Mouse (Mus musculus): ENCODE measurements around the gene Opn4.

Opn4 gene

DNA sequence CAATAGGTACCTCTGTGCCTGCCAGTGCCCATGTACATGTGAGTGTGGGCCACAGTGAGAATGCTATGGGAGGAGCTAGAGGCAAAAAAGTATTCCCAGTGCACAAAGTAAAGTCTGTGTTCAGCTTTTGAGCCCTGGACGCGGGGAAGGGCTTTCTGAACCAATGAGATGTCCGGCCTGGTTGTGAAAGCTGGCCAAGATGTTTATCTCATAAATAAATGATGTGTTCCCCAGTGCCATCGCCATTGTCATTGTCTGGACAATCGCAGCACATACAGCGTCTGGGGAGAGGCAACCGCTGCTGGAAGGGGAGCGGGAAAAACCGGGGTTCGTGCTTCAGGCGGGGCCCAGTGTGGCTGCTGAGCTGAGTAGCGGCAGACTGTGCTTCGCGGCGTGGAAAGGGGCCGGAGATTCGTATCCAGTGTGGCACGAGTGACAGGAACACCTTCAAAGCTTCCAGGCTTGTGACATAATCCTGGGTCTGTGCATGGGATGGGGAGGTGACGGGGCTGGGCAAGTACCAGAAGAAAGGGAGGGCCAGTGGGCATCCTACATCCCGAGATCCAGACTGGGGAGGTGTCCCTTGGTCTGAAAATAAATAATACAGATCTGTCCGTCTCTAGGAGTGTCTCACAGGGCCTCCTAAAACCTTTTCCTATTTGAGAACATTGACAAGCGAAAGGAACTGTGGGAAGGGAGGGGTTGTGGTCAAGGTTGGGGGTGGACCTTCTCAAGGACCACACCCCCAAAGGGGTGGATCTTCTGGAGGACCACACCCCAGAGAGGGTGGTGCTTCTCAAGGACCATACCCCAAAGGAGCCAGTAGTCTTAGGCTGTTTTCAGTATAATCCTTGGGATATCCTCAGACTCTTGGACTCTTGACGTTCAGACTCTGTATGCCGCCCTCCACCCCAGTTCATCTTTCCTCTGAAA lies 8.9 kb downstream of the Opn4 start:
- no peak for DNase-seq (ENCODE audit: low read depth)

DNA sequence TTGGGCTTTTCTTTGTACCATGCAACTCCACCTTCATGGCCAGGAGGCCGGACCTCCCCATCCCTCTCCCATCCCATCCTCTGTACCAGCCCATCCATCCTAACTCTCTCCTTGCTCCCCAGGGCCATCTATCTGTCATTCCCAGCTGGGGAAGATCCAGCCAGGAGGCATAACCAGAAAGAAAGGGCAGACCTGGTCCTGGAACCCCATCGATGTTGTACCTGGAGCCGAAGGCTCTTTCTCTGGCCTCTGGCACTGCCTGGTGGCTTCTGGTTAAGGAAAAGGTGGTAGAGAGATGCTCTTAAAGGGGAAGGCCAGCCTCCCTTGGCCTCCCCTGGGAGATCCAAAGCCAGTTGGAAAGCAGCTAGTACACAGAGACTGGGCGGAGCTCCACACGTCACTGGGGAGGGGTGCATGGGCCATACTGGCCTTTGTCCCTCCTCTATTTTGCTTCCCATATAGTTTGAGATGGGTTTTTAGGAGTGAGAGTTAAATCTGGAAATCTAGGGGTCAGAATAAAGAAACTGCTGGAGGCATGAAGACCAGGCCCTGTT lies 9.8 kb downstream of the Opn4 start:
- no peak for DNase-seq (ENCODE audit: low read depth)

DNA sequence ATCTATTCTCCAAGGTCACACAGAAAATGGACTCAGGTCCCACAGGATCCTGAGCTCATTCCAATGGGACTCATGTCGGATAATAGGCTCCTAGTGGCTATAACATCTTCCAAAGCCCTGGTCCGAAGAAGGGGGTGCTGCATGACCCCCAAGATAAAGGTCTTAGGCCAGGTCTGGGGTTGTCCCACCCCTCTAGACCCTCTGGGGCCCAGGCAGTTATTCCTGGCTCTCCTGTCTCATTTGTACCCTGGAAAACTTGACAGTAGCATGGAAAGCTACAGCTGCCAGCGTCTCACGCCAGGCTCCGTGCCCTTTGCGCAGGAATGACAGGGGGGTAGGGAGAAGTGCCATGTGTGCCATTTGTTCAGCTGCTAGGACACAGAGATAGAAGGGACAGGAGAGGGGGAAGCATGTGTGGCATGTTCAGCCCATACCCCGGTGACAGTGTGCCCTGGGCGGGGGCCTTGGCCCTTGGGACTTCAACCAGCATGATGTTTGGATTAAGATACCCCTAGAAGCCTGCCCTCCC lies 10.7 kb downstream of the Opn4 start:
- DNase-seq (ENCODE audit: low read depth), result no peak

DNA sequence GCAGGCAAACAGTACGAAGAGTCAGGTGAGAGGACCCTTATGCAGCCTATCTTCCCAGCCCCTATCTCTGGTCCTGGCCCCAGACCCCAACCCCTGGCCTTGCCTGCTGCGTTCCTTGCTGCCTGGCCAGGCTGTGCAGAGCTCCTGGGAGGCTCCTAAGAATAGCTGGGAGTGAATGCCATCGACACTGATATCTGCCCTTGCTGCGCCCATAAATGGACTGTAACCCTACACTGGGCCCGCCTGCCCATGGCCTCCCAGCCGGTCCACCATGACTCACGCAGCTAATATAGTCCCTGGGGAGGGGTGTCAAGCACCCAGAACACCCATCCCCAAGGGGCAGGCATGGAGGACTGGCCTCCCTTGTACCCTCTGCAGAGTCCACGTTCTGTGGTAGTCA lies 11.4 kb downstream of the Opn4 start, which contains the start of gene Ldb3:
TSS of gene Ldb3 (minus strand) at position 185 of the 400 bp plus-strand sequence.
- no peak for DNase-seq (ENCODE audit: low read depth)

DNA sequence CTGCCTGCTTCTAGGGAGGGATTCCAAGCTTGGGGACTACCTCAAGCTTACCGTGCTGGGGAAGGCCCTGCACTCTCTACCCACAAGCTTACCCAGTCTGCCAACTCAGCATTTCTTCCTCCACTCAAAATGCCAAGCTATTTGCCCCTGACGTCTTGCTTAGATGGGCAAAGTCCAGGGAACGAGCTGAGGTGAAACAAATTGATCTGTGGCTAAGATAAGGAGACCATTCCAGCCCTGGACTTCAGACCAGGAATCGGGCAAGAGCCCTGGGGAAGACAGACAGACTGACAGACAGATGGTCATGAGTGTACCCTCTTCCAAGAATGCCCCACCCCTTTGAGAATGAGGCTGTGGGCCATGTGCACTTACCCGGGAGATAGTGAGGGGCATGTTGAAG lies 11.9 kb downstream of the Opn4 start:
- DNase-seq (ENCODE audit: low read depth), result no peak

DNA sequence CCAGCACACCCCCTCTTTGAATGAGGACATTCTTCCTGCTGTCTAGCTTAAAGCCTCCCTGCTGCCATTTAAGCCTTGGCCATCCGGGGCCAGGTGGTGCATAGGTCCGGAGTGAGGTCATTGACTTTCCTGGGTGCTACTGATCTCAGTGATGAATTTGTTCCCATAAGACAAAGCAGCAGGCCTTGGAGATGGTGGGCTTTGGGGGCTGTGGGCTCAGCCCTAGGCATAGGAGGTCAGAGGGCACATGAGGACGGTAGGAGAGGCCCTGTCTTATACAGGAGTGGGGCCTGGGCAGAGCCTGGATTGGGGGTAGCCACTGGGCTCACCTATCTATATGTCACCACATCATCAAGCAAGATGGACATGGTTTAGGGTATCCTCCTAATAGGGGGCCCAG lies 13.1 kb downstream of the Opn4 start:
- no peak for DNase-seq (ENCODE audit: low read depth)

DNA sequence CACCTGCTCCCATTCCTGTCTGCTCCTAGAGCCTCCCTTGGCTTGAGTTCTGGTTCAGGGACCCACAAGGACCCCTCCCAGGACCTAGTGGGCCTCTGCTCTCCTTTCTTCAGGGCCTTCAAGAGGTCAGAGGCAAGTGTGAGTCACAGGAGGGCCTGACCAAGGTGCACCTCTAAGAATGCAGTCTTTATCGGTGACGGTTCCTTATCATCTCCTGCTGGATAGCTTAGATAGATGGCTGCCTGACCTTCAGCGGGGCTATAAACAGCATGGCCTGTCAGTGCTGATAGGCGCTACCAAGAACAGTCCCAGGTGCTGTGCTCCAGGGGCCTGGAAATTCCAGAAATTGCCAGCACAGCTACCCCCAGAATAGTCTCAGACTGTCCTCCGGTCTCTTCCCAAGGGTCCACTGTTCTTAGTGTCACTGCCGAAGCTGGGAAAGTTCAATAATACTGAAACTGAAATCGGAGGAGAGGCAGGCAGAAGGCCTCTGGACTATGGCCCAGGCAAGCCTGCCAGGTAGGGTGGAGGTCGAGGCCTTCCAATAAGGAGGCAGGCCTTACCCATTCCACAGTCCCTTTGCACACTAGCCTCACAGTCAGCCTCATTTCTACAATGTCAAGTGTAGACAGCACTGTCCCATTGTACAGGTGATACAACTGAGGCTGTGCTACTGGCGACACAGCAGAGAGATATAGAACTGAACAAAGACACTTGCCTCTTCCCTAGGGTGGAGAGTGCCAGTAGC lies 14.4 kb downstream of the Opn4 start:
- no peak for DNase-seq (ENCODE audit: low read depth)

DNA sequence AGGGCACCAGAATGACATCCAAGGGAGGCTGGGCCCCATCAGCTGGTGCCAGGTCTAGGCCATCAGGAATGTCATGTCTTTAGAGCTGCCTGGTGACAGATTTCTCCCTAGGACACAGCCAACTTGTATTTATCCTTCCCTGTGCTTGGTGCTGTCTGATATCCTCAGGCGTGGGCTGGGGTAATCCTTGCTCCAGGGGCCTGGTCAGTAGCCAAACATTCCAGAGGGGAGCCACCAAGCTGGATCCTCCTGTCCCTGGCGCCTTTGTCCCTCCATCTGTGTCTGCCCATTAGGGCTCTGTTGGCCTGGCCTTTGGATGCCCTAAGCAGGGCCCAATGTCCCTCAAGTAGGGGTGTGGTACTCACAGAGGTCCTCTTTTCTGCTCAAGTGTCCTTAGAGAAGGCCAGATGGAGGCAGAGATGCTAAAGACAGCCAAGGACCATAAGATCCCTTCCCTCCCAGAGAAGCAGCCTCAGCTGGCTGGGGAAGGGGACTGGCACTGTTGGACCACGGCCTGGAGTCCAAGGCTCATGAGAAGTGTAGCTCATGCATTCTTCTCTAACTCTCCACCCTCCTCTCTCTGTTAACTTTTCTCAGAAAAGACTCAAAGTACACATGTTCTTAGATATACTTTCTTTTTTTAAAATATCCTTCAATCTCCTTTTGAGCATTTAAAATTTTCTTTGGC lies 17.1 kb downstream of the Opn4 start:
- no peak for DNase-seq (ENCODE audit: low read depth)

DNA sequence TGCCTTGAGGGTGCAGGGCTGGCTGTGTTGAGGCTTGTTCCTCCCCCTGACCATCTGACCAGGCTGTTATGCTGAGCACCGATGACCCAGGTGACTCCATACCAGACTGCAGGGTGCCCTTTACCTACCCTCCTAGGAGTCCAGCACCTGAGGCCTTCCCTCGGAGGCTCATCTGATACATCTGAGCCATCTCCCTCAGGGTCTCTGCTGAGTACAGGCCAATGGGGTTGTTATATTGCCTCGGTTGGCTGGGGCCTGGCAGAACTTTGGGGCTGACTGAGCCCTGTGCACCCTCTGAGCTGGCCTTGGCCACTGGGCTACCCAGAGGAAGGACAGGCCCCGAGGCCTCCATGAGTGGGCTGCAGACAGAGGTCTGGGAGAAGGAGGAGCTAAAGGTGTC lies 23.1 kb downstream of the Opn4 start:
- DNase-seq (ENCODE audit: low read depth), result no peak

DNA sequence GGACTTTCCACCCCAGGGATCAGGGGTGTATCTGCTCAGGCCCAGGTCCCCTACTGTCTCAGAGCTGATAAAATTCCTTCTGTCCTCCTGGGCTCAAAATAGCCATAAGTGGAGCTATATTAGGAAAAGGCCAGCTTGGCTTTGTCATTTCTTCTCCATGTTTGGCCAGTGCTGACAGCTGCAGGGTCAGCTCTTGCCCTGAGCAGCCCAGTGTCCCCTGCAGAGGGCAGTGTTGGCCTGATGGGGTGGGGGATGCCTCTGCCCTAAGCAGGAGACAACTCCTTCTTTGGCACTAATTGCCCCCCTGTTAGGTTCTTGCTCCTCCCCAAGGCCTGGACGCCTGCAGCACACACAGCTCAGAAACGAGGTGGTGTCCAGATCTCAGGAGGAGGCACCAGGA lies 25.9 kb downstream of the Opn4 start:
- no peak for DNase-seq (ENCODE audit: low read depth)

DNA sequence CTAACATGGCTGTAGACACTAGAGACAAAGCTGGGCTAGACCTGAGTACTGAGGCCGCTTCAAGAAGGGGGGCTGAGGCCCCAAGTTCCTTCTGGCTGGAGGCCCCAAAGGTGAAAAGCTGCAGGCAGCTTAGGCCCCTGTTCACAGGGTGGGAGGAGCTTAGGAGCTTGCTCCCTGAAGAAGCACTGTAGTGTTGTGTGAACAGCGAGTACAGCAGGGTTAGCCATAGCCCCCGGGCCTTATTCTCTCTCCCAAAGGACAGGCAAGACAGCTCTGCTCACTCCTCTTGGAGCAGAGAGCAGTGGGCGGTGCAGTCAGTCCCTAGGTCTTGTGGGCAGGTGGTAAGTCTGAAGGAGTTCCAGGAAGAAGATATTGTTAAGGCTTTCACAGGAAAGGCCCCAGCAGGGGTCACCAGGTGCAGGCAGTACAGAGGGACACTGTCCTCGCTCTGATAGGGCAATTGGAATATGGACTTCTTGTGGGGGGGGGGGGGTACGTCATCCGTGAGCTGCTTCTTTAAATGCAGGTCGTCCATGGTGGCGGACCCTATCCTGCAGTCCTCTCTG lies 26.5 kb downstream of the Opn4 start:
- DNase-seq (ENCODE audit: low read depth), result no peak

DNA sequence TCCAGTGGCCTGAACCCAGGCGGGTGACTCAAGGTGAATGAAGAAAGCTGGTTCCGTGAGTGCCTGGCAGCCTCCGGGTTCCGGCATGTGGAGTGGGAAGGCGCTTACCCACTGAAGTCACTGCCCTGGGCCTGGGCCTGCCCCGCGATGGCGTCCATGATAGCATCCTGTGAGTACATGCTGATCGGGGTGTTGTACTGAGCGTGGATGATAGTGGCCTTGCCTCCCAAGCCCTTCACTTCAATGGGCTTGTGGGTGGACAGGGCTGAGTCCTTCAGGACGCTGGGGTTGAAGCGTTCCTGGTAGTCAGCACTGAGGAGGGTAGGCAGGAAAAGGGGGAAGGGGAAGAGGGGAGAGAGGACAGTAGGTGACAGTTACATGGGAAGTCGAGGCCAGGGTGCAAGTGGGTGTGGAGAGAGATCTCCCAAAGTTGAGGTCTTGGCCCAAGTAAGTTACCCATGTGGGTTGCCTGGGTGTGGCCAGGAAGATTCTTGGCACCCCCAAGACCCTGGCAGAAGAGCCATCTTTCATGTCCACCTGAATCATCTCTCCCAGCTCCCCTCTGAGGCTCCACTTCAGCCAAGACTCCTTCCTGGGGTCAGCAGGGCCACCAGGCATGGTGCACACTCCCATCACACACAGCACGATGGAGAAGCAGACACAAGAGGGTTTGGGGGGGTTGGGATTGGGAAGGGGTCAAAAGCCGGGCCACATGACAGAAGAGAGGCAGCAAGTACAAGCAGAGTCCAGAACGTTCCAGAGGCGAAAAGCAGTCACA lies 28.1 kb downstream of the Opn4 start:
- no peak for DNase-seq (ENCODE audit: low read depth)

DNA sequence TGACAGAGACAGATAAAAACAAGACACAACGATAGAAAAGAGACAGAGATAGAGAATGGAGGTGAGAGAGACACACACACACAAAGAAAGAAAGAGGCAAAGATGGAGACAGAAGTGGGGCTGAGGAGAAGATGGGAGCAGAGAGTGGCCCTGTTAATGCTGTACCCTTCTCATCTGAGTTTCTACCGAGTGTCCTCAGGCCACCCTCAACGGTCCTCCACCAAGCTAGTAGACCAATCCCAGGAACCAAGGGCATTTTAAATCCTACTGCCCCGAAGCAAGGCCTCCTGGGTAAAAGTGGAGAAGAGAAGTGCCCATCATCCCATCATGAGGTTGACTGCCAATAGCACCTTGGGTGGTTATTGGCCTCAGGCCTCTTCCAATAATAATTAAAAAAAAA lies 29.0 kb downstream of the Opn4 start:
- no peak for DNase-seq (ENCODE audit: low read depth)

DNA sequence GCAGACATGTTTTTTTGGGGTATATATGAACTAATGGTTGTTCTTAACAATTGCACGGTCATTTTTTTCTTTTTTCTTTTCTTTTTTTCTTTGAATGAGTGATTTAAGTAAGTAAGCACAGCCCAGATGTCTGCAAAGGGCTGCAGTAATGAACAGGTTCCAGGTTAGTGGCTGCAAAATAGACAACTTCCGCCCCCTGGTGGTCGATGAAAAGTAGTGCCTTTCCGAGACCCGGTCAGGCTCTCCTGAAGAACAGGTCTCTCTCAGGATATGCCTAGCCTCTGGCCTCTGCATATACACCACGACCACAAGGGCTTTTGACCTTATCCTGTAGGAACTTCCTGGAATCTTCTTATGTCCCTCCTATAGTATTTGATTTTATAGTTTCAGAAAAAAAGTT lies 29.6 kb downstream of the Opn4 start:
- peak; percentile 77 for DNase-seq (ENCODE audit: low read depth)

DNA sequence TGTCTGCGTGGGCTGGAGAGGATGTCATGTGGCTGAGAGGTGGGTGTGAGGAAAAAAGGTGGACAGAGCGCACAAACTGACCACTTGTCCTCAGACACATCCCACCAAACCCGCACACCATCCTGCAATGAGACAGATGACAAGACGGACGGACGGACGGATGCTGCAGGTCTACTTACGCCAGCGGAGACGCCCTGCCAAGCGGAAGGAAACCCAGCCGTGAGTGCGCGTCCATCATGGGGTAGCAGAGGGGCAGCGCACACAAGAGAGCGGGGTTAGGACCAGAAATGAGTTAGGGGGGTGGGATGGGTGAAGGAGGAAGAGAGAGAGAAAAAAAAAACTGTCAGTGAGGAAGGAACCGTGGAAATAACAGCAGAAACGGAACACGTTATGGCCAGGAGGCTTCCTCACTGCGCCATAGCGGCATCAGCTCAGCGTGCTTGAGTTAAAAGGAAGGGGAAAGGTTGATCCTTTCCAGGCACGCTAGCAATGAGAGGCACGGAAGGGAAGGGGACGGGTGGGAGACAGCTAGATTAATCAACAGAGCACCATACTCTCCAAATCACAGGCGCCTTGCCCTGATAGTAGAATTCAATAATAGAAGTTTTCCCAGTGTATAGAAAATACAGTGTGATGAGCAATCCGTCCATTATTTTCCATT lies 30.3 kb downstream of the Opn4 start:
- DNase-seq (ENCODE audit: low read depth), result no peak

DNA sequence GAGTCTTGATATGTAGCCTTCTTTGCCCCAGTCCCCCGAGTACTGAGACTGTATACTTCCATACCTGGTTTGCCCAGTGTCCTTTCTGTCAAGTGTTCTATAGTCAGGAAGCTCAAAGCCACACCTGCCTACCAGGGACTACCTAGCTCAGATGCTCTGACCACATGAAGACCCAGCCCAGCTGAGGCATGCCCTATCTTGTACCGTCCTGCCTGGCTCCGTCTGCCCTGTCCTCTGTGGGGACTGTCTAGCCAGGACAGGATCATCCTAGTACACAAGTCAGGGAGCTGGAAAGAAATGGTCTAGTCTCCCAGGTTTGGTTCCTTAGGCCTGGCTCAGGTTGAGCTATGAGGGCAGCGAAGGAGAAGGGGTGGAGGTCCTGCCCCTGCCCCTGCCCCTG lies 31.3 kb downstream of the Opn4 start:
- no peak for DNase-seq (ENCODE audit: low read depth)

DNA sequence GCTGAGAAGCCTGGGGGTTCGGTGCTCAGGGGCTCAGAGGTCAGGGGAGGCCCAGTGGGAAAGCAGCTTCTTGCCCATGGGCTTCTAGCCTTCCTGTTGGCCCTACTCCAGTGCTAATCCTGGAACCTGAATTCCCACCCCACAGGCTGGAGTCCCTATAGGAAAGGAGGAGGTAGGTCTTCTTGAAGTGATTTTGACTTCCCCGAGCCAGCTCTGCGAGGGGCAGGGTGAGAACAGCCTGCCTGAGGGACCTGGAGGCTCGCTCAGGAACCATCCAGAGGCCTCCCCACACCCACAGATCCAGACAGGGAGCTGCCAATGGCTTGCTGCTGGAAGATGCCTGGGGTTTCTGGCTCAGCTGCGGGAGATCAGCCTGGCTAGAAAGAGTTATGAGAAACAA lies 32.2 kb downstream of the Opn4 start:
- no peak for DNase-seq (ENCODE audit: low read depth)

DNA sequence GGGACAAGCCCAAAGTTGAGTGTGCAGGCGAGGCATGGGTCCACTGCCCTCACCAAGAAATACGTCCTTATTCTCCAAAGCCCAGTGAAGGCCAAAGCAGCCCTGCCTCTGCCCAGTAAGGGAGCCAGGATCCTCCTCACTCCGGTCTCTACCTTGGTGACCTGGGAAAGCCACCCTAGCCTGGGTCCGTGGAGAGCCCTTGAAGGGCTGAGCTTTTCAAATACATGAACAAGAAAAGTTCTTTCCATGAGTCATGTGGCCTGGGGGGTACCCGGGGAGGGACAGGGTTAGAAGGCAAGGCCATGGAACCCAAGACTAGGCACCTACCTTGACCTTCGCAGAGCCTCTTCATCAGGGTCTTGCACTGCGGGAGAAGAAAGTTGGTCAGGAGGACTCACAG lies 33.4 kb downstream of the Opn4 start:
- no peak for DNase-seq (ENCODE audit: low read depth)

DNA sequence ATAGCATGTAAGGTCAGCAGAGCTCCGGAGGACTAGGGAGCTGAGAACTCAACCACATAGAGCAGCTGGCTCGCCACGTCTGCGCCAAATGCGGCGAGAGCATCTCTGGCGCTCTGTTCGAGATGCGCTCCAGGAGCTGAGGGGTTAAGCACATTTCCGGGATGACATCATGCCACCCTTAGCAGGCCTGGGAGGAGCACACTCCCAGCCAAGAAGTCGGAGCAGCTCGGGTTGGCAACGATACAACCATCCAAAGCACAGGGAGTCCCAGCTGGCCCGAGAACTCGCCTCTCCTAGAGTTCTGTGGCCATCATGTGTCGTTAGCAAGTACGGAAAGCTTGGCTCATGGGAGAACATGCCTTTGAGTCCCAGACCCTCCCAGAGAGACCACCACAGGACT lies 34.2 kb downstream of the Opn4 start:
- DNase-seq (ENCODE audit: low read depth), result no peak

DNA sequence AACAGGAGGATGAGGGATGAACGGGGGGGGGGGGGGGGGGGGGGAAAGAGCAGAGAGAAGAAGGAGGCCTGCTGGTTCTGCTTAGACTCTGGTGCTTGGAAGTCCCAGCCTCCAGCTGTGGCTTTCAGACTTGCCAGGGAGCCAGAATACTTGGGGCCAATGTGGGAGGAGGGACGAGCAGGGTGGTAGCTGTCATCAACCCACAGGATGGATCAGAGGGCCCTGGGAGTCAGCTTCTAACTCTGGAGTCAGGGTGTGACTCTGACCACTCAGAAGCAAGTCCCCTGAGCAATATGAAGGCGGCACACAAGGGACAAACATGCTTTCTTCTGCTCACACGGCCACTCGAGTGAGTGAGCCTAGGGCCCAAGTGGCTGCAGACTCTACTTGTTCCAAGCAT lies 35.3 kb downstream of the Opn4 start:
- DNase-seq (ENCODE audit: low read depth), result no peak

DNA sequence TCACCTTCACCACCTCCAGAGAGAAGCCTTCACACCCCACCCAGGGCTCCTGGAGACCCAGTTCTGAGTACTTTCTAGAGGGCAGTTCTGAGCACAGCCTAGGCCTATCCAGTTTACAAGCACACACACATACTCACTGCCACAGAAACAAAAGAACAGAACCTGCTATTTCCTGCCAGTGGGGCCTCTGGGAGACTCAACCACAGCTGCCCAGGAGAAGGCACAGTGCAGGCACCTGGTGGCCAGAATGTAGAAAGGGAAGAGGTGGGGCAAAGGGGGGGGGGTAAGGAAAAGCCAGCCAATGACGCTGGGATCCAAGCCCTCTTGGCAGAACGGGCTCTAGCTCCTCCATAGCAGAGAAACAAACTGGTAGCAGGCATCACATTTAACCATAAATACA lies 37.5 kb downstream of the Opn4 start:
- DNase-seq (ENCODE audit: low read depth), result no peak
